Mouse (Mus musculus): ENCODE data around the gene Aspg.

Aspg gene

GRCm38 (mm10) chr12:112106541-112106971, at the start of gene Aspg:
Aspg (plus strand) TSS chr12:112106679.
- no peak for DNase-seq (ENCODE audit: low spot score in 2 of 2)

DNA sequence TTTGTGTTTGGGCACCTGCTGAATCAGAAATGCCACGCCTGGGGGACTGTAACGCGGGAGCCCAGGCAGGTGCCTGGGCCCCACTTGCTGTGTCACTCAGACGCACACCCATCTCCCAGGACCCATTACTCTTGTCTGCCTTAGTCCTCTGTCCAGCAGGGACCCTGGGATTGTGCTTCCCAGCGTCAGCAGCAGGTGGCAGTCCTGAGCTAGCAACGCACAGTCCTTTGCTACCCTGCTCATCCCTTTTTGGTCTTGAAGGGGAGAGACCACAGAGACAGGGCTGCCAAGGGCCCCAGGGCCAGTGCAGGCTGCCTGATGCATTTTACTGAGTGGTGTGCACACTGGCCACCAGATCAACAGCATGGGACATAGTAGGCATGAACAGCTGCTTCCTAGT, 28.8 kb upstream of the Aspg start:
- DNase-seq (ENCODE audit: low spot score in 2 of 2), result peak in 1 of 2 experiments; percentile 34

DNA sequence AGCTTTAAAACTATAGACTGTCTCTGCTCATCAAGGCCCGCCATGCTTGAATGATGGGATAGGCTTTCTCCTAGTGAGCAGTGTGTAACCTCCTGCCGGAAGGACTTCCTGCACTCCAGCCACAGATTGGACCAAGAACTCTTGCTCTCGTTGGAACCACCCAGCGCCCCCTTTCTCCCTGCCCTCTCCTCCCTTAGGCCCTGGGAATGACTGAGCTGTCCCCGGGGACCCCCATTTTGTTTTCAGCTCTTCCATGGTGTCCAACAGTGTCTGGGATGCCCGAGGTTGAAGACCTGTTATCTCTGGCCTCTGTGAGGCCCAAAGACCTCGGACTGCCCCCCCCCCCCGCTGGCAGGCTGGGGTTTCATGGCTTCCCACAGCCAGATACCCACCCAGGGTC, 26.6 kb upstream of the Aspg start:
- no peak for DNase-seq (ENCODE audit: low spot score in 2 of 2)

- DNase-seq (ENCODE audit: low spot score in 2 of 2), result no peak
These were observed 25.6 kb upstream of the Aspg start for GRCm38 (mm10) chr12:112080911-112081310.

GRCm38 (mm10) chr12:112082241-112082640, 24.2 kb upstream of the Aspg start:
- DNase-seq (ENCODE audit: low spot score in 2 of 2), result no peak

- DNase-seq (ENCODE audit: low spot score in 2 of 2), result no peak
These were observed 20.2 kb upstream of the Aspg start for GRCm38 (mm10) chr12:112086250-112086649.

DNA sequence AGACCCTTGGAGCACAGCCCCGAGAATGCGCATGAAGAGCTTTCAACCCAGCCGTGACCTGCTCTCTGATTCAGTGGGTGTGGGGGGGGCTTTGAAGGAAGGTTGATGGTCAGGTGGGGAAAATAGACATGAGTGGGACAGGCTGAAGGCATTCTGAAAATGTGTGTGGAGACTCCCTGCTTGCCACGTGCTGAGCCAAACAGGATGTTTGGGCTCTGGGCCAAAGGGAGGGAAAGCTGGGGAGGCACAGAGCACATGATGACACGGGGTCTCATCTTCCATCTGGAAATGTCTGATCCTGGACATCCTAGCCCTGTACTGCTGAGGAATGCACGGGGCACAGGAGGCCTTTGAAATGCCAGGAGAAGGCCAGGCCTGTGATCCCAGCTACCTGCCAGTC, 19.8 kb upstream of the Aspg start:
- no peak for DNase-seq (ENCODE audit: low spot score in 2 of 2)

DNA sequence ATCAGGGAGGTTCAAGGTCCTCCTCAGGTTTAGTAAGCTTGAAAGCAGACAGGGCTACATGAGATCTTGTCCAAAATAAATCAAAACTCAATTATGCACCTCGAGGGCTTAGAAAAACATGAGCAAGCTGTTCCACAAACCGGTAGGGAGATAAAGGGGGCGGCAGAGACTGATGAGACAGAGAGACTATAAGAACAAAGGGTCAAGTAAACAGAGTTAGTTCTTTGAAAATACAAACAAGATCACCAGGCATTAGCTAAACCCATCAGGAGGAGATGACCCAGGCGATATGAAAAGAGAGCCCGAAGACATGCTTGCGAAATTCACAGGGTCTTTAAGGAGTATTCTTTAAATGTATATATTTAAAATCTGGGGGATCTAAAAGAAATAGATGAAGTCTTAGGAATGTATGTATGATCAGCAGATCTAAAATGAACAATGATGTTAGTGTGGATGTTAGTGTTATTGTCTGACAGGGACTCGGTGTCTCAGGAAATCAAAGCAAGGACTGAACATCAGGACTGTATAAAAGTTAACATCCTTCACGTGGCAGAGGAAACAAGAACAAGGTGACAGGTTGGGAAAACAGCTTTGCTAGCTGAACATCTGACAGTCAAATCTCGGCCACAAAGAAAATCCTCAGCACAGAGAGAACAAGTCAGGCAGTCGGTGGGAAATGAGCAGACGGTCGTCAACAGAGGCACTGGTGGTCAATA, 17.7 kb upstream of the Aspg start:
- DNase-seq (ENCODE audit: low spot score in 2 of 2), result no peak

- peak in 1 of 2 experiments; percentile 8 for DNase-seq (ENCODE audit: low spot score in 2 of 2)
These were observed 15.4 kb upstream of the Aspg start for GRCm38 (mm10) chr12:112091054-112091453.

DNA sequence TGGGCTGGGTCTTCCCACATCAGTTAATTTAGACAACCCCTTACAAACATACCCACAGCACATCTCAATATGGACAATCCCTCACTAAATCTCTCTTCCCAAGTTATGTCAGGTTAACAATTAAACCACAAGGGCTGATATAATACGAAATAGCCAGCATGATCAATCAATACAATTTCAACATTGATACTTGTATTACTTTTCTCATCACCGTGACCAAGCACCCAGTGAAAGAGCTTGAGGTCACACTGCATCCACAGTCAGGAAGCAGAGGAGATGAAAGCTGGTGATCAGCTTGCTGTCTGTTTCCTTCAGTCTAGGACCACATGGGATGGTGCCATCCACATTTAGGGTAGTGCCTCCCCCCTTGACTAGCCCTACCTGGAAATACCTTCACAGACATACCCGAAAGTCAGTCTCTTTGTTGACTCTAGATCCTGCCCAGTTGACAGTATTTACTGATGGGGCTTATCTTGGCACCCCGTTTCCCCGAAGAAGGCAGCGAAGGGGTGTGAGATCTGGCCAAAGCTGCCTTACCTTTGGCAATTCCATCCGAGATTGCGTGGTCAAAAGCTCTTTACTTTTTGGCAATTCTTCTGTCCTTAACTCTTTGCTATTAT, 12.1 kb upstream of the Aspg start:
- DNase-seq (ENCODE audit: low spot score in 2 of 2), result no peak

DNA sequence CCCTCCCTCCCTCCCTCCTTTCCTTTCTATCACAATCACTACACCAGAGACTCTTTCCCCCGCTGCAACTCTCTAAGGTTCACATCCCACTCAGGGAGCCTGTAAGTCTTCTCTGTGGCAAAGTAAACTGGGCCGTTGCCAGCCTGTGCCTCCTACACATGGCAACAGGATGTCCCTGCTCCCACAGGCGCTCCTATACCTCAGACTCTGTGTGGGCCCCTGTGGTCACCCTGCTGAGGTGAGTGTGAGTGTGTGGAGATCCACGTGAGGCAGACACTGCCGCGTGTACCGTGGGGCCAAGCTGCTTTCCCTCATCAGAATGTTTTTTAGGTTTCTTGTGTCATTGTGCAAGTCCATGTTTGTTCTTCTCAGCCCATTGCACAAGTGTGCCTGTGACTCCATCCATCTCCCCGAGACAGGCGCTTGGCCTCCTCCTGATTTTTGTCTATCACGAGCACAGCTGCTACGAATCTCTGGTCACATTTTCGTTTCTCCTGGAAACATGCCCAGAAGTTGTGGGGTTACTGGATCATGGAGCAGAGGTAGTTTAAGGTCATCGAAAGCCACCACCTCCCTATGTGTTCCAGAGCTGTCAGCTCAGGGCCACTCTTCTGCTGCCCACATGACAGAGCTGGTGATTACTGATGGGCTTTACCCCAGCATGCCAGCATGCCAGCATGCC, 10.3 kb upstream of the Aspg start:
- DNase-seq (ENCODE audit: low spot score in 2 of 2), result no peak

DNA sequence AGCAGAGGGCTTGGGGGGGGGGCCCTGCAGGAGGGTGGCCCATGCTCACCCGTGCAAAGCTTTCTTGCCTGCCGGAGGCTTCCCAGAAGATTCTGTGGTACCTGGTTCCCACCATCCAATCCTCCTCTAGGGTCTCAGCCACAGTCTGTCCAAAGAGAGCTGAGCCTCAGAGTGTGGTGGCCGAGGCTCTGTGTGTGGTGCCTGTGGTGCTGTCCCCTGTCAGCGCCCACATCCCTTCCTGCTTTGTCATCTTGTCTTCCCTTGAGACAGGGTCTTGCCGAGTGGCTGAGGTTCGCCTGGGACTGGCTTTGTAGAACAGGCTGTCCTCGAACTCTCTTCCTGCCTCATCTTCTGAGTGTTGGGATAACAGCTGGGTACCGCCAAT, 9.8 kb upstream of the Aspg start:
- DNase-seq (ENCODE audit: low spot score in 2 of 2), result no peak

DNA sequence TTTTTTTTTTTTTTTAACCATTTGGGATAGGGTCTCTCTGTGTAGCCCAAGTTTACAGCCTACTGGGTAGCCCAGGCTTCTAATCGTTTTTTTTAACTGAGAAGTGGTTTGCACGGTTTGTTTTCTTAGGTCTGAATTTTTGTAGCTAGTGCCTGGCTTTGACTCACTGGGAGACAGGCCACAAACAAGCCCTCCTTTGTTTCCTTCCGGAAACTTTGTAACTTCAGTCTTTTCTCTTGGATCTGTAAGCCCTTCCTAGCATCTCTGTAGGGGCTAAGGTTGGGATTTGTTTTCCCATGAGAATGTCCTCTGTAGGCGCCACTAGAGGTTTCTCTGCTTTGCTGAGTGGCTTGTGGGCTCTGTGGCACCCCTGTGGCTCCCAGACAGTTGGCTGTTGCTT, 6.4 kb upstream of the Aspg start:
- no peak for DNase-seq (ENCODE audit: low spot score in 2 of 2)

DNA sequence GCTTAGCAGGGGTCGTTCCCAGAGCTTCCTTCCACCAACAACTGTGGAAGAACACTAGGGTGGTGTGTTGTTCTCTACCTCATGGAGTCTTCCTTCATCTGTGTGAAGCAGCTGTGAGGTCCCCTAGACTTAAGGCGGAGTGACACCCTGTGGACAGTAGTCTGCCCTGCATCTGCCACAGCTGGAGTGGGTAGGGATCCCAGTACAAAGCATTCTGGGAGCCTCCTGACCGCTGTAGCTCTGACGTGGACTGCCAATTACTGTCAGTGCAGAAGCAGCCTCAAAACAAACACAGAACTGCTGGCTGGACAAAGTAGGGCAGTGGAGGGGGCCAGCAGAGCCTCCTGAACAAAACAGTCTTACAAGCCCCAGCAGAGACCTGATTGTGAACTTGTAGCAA, 5.4 kb upstream of the Aspg start:
- no peak for DNase-seq (ENCODE audit: low spot score in 2 of 2)

GRCm38 (mm10) chr12:112103179-112103578, 3.3 kb upstream of the Aspg start:
- no peak for DNase-seq (ENCODE audit: low spot score in 2 of 2)

GRCm38 (mm10) chr12:112104890-112105289, 1.6 kb upstream of the Aspg start:
- DNase-seq (ENCODE audit: low spot score in 2 of 2), result no peak

DNA sequence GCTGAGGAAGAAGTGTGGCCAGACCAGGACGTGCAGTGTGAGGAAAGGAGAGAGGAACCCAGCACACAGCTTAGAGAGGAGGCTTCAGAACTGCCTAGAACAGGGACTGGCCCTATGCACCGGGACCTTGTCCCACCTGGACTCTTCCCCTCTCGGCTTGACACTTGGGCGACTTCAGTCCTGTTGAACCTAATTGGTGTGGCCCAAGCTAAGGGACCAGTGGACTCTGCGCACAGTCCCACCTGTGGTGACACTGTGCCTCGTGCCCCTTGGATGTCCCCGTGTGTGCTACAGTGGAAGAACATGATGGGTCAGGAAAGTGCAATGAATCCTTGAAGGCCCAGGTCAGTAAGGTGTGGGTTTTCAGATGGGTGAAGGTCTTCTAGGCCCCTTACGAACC, 1.2 kb downstream of the Aspg start:
- DNase-seq (ENCODE audit: low spot score in 2 of 2), result no peak

GRCm38 (mm10) chr12:112108696-112109445, 2.4 kb downstream of the Aspg start:
- DNase-seq (ENCODE audit: low spot score in 2 of 2), result no peak

DNA sequence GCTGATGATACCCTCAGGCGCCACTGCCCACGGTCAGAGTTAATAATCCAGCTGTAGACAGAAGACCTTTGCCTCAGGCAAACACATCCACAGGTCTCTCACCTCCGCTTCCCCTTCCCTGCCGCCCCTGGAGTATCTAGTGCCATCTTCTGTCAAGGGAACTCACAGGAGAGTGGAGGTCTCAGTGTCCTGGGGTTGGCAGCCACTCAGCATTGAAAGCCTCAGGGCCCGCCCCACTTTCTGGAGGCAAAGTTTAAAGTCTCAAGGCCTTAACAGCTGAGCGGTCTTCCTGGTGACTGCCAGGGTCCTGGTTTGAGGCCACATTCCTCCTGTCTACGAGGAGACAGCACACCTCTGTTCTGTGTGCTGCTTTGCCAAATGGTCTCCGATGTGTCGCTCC, 3.2 kb downstream of the Aspg start:
- DNase-seq (ENCODE audit: low spot score in 2 of 2), result no peak

DNA sequence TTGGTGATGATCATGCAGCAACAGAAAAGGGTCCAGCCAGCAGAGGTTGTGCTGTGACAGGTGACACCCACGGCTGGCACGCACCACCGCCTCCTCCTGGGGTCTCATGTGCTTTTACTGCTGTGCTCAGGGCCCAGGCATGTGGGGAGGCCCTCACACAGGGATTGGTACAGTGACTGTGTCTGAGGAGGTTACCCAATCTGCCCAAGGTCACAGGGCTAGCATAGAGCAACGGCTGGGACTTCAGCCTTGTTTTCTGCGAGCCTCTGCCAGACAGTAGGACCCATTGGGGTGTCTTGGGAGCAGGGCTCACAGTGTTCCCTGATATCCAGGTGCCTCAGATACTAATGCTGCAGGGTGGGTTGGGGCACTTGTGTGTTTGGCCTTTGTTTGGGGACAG, 4.8 kb downstream of the Aspg start:
- no peak for DNase-seq (ENCODE audit: low spot score in 2 of 2)

DNA sequence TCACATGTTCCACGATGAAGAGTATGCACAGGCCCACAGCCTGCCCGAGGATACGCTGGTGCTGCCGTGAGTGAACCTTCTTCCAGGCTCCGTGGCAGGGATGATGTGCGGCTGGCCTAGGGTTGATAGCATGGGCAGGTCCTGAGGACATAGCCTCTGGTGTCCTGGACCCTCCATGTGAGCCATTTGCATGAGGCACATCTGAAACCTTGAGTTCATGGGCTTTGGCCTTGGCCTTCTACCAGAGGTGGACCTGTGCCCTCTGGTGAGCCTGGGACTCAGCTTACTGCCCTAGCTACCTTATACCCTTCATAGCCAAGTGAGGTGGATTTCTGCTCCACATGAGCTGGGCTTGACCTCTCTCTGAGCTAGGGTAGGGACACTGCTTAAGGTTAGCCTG, 5.8 kb downstream of the Aspg start:
- DNase-seq (ENCODE audit: low spot score in 2 of 2), result no peak

- no peak for DNase-seq (ENCODE audit: low spot score in 2 of 2)
These were observed 6.4 kb downstream of the Aspg start for GRCm38 (mm10) chr12:112112686-112113396.
